Mouse (Mus musculus) heart, embryonic 10.5 days (tissue): ENCODE data around the gene 1700021F05Rik. TPM values are rescaled to one million over a fixed set of nuclear protein-coding genes. Genes with fewer than 3 reads are reported as not detected.

Experiments used
- DNase-seq: peaks from one replicate; pipeline ENCODE4 v3.0.0-alpha.2; 2017; ENCODE audit warnings: low spot score
- H3K27ac ChIP-seq: fragments of 300-500 bp; sonication (generic); 2 replicates; pipeline ENCODE4 v1.5.1; 2016; ENCODE audit warnings: mild to moderate bottlenecking
- H3K27me3 ChIP-seq: fragments of 300-500 bp; sonication (generic); 2 replicates; pipeline ENCODE4 v1.6.1; 2016; ENCODE audit warnings: mild to moderate bottlenecking; ENCODE audit not compliant: poor library complexity, insufficient read depth, severe bottlenecking
- H3K36me3 ChIP-seq: fragments of 300-500 bp; sonication (generic); 2 replicates; pipeline ENCODE4 v1.6.1; 2016; ENCODE audit warnings: mild to moderate bottlenecking, moderate library complexity
- H3K4me1 ChIP-seq: fragments of 300-500 bp; sonication (generic); 2 replicates; pipeline ENCODE4 v1.6.1; 2016; ENCODE audit warnings: mild to moderate bottlenecking
- H3K4me3 ChIP-seq: fragments of 300-500 bp; sonication (generic); 2 replicates; pipeline ENCODE4 v1.5.1; 2016; ENCODE audit warnings: mild to moderate bottlenecking, moderate library complexity
- H3K9me3 ChIP-seq: fragments of 300-500 bp; sonication (generic); 2 replicates; pipeline ENCODE4 v1.6.1; 2016; ENCODE audit warnings: mild to moderate bottlenecking, moderate library complexity
- WGBS: fragments of 180-500 bp; shearing (Covaris S2); methylation state at CpG from one replicate; pipeline ENCODE4 v1.1.7; 2016; 5-methylcytosine and 5-hydroxymethylcytosine counted together
- polyA plus RNA-seq: library from polyadenylated mRNA; unstranded; fragments of >200 nt; fragmentation: Nextera tagmentation; extraction: Ambion mirVana; gene quantifications from 2 replicates; pipeline ENCODE4 v1.2.1, GENCODE M21; 2016

1700021F05Rik gene
- polyA plus RNA-seq, 1 experiment from 2014 or later, result 90.1 TPM

DNA sequence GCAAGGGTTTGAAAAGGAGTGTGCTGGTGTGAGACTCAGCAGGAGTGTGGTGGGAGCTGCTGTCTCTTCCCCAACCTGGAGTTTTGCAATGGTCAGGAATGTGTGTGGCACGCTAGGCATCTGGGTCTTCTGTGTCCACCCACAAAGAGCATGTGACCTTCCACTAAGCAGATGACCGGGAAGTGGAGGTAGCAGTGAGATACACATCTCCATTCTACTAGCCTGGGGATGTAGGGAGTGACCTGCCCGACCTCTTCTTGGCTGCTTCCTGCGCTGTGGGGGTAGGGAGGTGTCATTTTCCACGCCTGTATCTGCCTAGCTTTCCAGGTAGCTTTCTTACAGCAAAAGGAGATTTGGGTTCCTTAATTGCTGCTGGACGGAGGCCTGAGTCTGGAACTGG is 51.2 kb downstream of the 1700021F05Rik start:
- no peaks in the 10 kb centered on the region for H3K27me3 ChIP-seq
- no peak for DNase-seq
- H3K9me3 ChIP-seq, result no peaks in the 10 kb centered on the region
- 19% methylated on average over 6 of the region's 6 CpGs for WGBS
- peak overlapping the region; percentile 32 for H3K4me3 ChIP-seq
- H3K4me1 ChIP-seq, result peaks cover 41% of the 10 kb centered on the region
- peaks cover 7% of the 10 kb centered on the region; the same call in 1 of the 2 replicates for H3K36me3 ChIP-seq
- peak overlapping the region; percentile 70 for H3K27ac ChIP-seq

DNA sequence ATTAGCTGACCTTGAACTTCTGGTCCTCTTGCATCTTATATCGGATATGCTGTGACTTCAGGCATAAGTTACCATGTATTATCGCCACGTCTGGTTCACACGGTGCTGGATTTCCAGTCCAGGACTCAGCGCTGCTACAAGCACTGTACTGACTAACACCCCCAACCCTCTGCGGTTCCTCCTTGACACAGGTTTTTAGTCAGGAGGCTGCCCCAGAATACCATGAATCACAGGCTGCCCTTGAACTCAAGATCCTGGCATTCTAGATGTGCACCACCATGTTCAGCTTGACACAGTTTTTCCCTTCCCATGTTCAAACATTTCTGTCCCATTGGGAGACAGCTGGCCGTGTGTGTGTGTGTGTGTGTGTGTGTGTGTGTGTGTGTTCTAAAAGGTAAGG is 51.7 kb downstream of the 1700021F05Rik start:
- H3K9me3 ChIP-seq, result no peaks in the 10 kb centered on the region
- H3K4me3 ChIP-seq, result peak overlapping the region; percentile 32
- H3K36me3 ChIP-seq, result peaks cover 3% of the 10 kb centered on the region; the same call in 1 of the 2 replicates
- 87% methylated on average over 7 of the region's 7 CpGs for WGBS
- peaks cover 44% of the 10 kb centered on the region for H3K4me1 ChIP-seq
- no peak for DNase-seq
- no peaks in the 10 kb centered on the region for H3K27me3 ChIP-seq
- H3K27ac ChIP-seq, result peak overlapping the region; percentile 70

DNA sequence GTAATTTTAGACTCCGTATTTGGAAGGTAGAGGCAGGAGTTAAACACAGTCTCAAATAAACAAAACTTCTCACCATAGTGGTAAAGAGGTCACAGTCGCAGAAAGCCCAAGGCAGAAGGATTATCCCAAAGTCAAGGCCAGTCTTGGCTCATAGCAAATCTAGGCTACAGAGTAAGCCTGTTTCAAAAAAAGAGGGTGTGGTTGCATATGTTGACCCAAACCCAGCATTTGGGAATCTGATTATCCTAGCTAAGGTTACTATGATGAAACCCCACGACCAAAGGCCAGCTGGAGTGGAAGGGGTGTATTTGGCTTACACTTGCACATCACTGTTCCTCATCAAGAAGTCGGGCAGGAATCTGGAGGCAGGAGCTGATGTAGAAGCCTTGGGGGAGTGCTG is 52.5 kb downstream of the 1700021F05Rik start:
- no peak for DNase-seq
- Histone ChIP-seq H3K9me3 (no peaks in the 10 kb centered on the region), H3K4me3 (no peak overlapping the region), H3K27me3 (no peaks in the 10 kb centered on the region), H3K27ac (no peak overlapping the region), H3K36me3 (no peaks in the 10 kb centered on the region), H3K4me1 (peaks cover 51% of the 10 kb centered on the region)
- WGBS, result 80% methylated on average over 4 of the region's 4 CpGs

DNA sequence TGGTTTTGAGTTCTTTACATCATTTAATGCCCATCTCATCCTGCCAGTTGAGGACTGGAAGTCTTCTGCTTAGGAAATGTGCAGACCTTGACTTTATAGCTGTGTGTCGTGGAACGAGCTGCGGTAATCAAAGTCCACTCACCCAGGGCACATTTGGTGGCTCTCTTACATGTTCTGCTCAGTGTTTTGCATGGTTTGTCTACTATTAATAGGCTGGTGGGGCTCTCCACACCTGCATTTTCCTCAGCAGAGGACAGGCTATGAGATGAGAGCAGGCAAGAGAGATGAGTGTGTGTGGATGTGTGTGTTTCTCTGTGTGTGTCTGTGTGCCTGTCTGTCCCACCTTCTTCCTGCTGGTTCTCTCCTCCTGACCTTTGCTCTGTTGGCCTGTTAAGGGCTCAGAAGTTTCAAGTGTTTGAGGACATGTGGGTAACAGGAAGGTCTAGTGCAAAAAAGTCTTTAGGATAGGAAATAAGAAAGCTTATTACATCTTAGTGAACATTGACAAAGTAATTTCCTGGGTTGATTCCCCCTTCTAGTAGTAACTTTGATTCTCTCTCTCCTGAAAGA is 53.3 kb downstream of the 1700021F05Rik start:
- Histone ChIP-seq H3K9me3 (no peaks in the 10 kb centered on the region), H3K4me1 (peaks cover 58% of the 10 kb centered on the region), H3K4me3 (no peak overlapping the region), H3K36me3 (no peaks in the 10 kb centered on the region), H3K27ac (peak overlapping the region; percentile 18; the same call in 1 of the 2 replicates), H3K27me3 (no peaks in the 10 kb centered on the region)
- DNase-seq, result no peak
- 77% methylated on average over 3 of the region's 3 CpGs for WGBS

DNA sequence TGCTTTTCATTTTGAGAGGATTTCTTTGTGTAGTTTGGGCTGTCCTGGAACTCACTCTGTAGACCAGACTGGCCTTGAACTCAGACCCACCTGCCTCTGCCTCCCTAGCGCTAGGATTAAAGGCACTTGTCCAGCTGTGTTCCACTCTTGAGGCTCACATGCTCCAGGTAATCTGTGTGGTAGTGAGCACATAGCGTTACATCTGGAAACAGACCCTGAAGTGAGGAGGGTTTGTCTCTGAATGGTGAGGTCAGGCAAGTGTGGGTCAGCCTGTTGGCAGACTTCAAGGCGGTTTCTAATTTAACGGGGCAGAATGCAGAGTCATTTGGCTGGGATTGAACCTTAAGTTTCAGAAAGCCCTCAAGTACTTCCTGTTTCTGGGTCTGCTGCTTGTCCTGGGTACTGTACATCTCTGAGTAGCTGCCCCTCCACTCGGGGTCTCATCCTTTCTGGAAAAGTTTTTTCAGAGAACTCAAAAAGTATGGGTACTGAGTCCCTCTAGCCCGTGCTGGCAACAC is 55.0 kb downstream of the 1700021F05Rik start:
- Histone ChIP-seq H3K4me1 (peaks cover 71% of the 10 kb centered on the region), H3K27ac (peak overlapping the region; percentile 43; the same call in 1 of the 2 replicates), H3K4me3 (no peak overlapping the region), H3K27me3 (no peaks in the 10 kb centered on the region), H3K9me3 (no peaks in the 10 kb centered on the region), H3K36me3 (no peaks in the 10 kb centered on the region)
- WGBS, result 85% methylated on average over 6 of the region's 6 CpGs
- DNase-seq, result no peak

DNA sequence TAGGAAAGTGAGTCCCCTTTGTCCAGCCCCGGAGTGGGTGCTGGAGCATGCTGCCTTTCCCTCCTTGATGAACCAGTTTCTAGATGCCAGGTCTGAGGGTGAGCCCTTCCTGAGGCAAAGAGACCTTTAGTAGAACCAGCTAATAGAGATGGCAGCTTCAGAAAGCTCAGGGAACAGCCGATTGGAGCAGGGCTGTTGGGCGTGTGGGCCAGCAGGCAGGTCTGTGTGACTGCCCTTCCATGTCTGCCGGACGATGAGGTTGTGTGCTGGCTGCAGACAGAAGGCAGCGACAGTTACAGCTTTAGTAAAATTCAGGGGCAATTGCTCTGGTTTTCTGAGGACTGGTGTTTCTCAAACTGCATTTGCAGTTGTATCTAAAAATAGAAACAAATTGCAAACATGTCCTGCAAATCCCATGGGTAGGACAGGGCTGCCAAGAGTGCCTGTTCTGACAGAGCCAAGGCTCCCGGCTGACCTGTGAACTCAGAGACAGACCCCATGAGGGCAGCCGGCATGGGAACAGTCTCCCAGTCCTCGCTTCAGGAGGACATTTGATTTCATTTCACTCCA is 57.3 kb downstream of the 1700021F05Rik start:
- peaks cover 56% of the 10 kb centered on the region for H3K4me1 ChIP-seq
- WGBS, result 26% methylated on average over 9 of the region's 9 CpGs
- peak overlapping the region; percentile 81 for H3K27ac ChIP-seq
- H3K4me3 ChIP-seq, result no peak overlapping the region
- no peaks in the 10 kb centered on the region for H3K27me3 ChIP-seq
- no peak for DNase-seq
- H3K9me3 ChIP-seq, result no peaks in the 10 kb centered on the region
- no peaks in the 10 kb centered on the region for H3K36me3 ChIP-seq

DNA sequence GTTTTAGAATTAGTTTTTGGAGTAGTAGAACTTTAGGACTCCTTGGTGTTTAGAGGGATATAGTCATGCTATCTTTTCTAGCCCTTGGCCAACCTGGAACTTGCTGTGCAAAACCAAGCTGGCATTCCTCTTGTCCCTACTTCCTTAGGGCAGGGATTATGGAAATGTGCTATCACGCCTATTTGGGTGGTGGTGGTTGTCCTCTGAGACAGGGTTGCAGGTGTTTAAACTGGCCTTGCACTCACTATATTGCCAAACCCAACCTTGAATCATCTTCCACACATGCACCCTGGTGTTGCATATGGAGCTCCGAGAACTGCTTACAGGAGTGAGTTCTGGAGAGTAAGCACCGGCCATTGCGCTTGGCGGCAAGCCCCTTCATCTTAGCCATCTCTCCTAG is 58.8 kb downstream of the 1700021F05Rik start:
- H3K4me3 ChIP-seq, result no peak overlapping the region
- H3K9me3 ChIP-seq, result no peaks in the 10 kb centered on the region
- H3K27me3 ChIP-seq, result no peaks in the 10 kb centered on the region
- H3K4me1 ChIP-seq, result peaks cover 50% of the 10 kb centered on the region
- WGBS, result 93% methylated on average over 5 of the region's 5 CpGs
- no peak overlapping the region for H3K27ac ChIP-seq
- H3K36me3 ChIP-seq, result no peaks in the 10 kb centered on the region
- DNase-seq, result no peak

DNA sequence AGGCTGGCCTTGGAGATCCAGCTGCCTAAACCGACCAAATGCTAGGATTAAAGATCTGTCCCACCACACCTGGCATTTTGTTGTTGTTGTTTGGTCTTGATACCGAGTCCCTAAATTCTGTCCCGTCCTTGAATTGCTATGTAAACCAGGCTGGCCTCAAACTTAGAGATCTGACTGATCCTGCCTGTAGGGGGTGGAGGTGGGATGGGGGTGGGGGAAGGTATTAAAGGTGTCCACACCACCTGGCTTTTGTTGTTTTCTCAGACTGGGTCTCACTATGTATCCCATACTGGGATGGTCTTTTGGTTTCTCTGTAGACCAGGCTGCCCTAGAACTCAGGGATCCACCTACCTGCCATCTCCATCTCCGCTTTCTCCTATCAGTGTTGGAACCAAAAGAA is 59.6 kb downstream of the 1700021F05Rik start:
- Histone ChIP-seq H3K36me3 (no peaks in the 10 kb centered on the region), H3K27ac (no peak overlapping the region), H3K27me3 (no peaks in the 10 kb centered on the region), H3K4me3 (no peak overlapping the region), H3K4me1 (peaks cover 52% of the 10 kb centered on the region), H3K9me3 (no peaks in the 10 kb centered on the region)
- WGBS, result 33% methylated on average over 4 of the region's 4 CpGs
- DNase-seq, result no peak

DNA sequence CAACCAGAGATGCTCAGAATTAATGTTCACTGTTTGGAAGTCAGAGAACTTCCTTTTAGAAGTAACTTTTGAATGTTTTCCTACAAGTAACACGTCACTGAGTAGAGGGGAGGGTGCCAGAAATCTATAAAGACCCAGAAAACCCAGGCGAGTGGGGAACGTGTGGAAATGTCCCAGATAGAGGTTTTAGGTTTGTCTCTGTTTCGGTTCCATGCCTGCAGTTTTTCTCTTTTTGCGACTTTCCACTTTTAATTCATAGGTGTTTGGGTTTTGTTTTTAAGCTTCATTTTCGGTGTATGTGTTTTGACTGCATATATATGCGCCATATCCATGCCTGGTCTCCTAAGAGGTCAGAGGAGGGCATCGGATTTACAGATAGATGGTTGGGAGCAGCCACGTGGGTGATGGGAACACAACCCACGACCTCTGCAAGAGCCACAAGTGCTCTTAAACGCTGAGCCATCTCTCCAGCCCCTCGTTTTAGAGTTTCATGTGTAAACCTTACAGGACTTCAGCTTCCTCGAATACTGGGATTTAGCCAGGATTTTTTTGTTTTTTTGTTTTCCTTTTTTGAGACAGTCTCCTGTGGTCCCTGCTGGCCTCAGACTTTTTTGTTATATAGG is 60.5 kb downstream of the 1700021F05Rik start:
- no peaks in the 10 kb centered on the region for H3K9me3 ChIP-seq
- H3K4me3 ChIP-seq, result peak overlapping the region; percentile 89
- H3K36me3 ChIP-seq, result no peaks in the 10 kb centered on the region
- peaks cover 52% of the 10 kb centered on the region for H3K4me1 ChIP-seq
- H3K27ac ChIP-seq, result peak overlapping the region; percentile 99
- no peak for DNase-seq
- WGBS, result 11% methylated on average over 13 of the region's 13 CpGs
- no peaks in the 10 kb centered on the region for H3K27me3 ChIP-seq

DNA sequence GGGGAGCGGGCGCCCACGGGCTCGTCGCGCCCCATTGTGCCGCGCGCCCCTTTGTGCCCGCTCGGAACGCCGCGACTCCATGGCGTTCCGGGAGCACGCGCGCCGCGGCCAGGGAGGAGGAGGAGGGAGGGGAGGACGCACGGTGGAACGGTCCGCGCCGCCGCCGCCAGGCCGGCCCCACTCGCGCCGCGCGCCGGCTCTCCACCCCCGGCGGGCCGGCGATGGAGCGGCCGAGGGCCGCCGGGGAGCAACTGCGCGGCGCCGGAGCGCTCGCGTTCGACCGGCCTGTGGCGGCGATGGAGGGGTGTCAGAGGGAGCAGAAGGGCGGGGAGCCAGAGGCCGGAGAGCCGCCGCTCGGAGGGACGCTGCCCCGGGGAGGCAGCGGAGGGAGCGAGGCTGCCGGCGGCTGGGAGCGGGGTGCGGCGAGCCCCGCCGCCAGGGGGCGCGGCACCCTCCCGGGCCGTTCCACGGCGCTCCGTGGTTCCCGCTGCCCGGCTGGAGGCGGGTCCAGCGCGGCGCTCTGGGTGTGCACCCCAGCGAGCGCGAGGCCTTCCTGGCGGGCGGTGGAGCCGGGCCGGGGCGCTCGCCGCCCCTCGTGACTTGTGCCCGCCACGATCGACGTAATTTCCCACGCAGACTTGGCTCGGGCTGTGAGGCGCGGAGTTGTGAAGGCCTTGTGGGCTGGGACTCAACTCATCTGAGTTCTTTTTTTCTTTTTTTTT is 61.2 kb downstream of the 1700021F05Rik start:
- H3K9me3 ChIP-seq, result no peaks in the 10 kb centered on the region
- no peaks in the 10 kb centered on the region for H3K27me3 ChIP-seq
- no peaks in the 10 kb centered on the region for H3K36me3 ChIP-seq
- peak overlapping the region; percentile 99 for H3K27ac ChIP-seq
- H3K4me3 ChIP-seq, result peak overlapping the region; percentile 89
- DNase-seq, result peak; percentile 89
- WGBS, result under 1% methylated on average over 80 of the region's 103 CpGs
- H3K4me1 ChIP-seq, result peaks cover 48% of the 10 kb centered on the region

DNA sequence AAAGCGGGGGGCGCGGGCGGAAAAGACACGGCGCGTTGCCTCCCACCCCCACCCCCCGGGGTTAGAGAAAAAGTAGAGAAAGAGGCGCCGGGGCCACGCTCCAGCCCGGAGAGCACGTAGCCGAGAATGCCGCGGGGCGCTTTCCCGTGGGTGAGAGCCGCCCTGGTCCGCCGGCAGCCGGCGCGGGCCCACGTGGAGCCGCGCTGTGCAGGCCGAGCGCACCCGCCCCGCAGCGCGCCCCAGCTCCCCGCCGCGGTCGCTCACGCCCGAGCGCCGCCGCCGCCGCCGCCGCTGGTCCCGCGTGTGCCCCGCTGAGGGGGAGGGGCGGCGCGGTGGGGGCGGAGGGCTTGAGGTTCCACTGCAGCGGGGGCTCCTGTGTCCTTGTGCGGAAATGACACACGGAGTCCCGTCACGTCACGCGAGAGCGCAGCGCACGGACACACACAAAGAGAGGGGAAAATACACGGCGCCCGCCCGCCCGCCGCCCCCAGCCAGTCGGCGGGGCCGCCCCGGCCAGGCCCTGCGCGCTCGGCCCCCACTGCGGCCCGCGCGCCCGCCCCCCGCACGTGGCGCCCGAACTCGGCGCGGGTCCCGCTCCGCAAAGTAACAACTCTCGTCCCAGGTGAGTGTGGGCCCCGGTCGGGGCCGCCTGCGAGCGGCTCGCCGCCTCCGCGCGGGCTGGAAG is 61.9 kb downstream of the 1700021F05Rik start, which contains the start of gene Bend3:
Gene Bend3, plus strand, starts transcription at position 81 of the 685 bp plus-strand sequence.
- under 1% methylated on average over 82 of the region's 101 CpGs for WGBS
- Histone ChIP-seq H3K27ac (peak within 1 kb of the TSS; percentile 99), H3K27me3 (no peaks in the 10 kb centered on the region), H3K4me3 (peak within 1 kb of the TSS; percentile 89), H3K36me3 (no peaks in the 10 kb centered on the region), H3K4me1 (peaks cover 44% of the 10 kb centered on the region), H3K9me3 (no peaks in the 10 kb centered on the region)
- no peak for DNase-seq

DNA sequence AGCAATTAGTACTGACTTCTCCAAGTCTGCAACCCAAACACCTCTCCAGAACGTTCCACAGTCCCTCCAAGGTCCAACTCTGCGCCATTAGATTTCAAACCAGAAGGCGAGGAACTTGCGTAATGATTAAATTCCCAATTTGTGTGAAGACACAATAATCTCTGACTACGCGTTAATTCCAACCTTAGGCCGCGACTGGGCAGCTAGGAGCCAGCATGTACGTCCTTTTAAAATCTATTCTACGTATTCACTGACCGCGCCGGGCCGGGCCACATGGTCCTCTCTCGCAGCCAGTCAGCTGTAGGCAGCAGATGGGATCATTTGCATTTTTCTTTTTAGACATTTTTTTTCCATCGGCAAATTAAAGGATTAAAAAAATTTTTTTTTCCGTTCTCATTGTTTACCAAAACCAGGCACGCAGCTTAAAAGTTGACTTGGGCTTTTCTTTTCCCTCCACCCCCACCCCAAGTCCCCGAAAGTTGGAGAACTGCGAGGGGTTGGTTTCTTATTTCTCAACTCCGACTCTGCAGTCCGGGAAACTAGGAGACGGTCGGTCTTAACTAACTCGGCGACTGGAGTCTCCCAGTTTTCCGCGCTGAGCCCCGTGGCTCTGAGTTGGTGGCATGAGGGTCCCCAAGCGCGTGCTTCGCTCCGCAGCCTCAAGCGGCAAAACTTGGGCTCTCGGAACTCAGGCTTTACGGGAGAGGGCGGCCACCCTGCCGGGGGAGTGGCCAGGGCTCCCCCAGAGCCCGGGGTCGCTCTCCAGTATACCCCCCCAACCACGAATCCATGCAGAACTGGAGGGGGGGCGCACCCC is 62.7 kb downstream of the 1700021F05Rik start:
- under 1% methylated on average over 42 of the region's 42 CpGs for WGBS
- DNase-seq, result peak; percentile 92
- H3K9me3 ChIP-seq, result no peaks in the 10 kb centered on the region
- H3K4me3 ChIP-seq, result peak overlapping the region; percentile 89
- no peaks in the 10 kb centered on the region for H3K27me3 ChIP-seq
- H3K4me1 ChIP-seq, result peaks cover 36% of the 10 kb centered on the region
- peak overlapping the region; percentile 99 for H3K27ac ChIP-seq
- H3K36me3 ChIP-seq, result no peaks in the 10 kb centered on the region
